Mouse (Mus musculus) T-cell, adult 2 months (primary cell): ENCODE measurements around the gene Ang2.

ENCODE experiments used
- DNase-seq: peaks from one replicate; pipeline ENCODE4 v3.0.0; 2022; ENCODE audit warnings: low spot score

The Ang2 gene

DNA sequence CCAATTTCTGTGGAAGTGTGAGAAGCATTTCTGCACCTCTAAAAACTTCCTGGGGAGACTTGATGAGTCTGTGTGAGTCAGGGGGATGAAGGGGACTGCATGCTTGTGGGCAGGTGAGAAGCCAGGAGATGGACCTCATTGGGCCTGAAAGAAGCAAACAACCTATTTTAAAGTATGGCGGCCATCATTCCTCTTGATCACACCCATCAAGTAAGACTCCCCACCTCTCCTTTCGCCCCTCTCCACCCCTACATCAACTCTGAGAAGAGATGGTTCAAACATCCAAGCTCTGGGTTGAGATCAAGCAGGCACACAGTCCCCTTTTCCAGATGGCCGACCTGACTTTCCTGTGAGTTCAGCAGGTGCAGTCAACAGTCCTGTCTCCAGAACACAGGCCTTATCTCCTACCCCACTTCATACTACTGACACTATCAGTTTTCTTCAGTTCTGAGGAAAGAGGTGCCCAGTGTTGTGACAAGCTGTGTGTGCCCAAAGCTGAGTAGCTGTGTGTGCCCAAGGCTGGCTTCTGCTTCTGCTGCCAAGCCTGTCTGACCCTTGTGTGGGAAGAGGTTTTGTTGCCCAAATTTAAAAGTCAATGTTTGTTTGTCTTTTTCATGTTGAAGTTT lies 48.6 kb downstream of the Ang2 start:
- DNase-seq, result no peak

DNA sequence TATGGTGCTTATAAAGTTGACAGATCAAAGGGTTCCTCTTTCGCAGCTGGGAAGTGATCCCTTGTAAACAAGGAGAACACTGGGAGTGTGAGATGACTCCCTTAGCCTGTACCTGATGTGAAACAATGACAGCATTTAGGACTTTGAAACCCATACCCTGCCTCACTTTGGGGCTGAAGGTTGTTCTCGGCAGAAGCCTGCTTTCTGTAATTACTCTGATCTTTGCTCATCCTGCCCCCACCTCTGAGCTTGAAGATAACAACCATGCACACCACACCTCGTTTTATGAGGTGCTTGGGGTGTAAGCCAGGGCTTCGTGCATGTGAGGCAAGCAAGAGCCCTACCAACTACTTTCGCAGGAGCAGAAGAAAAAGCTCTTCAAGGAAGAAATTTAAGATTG lies 49.8 kb downstream of the Ang2 start:
- no peak for DNase-seq

- DNase-seq, result no peak
Observed at GRCm38 (mm10) chr14:51148006-51148405, 50.9 kb downstream of the Ang2 start.

GRCm38 (mm10) chr14:51146685-51147084 lies 52.3 kb downstream of the Ang2 start, which contains the start of gene Rnase1:
Rnase1 (minus strand) TSS chr14:51146785.
- no peak for DNase-seq

DNA sequence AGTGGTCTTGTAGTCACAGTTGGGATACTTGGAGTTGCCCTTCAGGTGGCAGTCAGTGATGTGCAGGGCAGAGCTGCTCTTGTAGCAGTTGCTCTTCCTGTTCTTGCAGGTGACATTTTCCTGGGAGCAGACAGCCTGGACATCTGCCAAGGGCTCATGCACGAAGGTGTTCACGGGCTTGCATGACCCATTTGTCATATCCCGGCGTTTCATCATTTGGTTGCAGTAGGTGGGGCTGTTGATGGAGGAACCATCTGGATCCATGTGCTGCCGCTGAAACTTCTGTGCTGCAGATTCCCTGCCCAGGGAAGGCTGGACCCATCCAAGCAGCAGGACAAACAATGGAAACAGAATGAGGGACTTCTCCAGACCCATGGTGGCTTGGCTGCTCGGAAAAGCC lies 53.4 kb downstream of the Ang2 start:
- DNase-seq, result no peak
